Mouse (Mus musculus): ENCODE results near the gene Epha1.
A peak's percentile ranks its signal among the peaks of the same experiment; 100 is the strongest.

- TF ChIP-seq CTCF (IDR thresholded peaks at IDR 0.05) (peak; percentile 72), EP300 (IDR thresholded peaks at IDR 0.05) (no peak; the same call in 1 of the 2 replicates)
Observed at GRCm38 (mm10) chr6:42349006-42349425, 24.1 kb downstream of the Epha1 start.

All from lung, postnatal 0 days (tissue).